Comparison of ENCODE assay signal across 19 mouse cellular contexts in genomic region chrX:13263356-13263755, GRCm38 (mm10). TPM values are rescaled to one million over a fixed set of nuclear protein-coding genes. Genes with fewer than 3 reads are reported as not detected.
DNase-seq lines count a peak whose midpoint lies in the region; ATAC-seq and TF ChIP-seq lines count a peak whose summit lies in the region.
"Had no signal": no experiment of that assay in that cellular context is flagged by ENCODE, and none has a peak within 500 bp of the region (broad histone marks: within the 10 kb centered on the region; RNA-seq: fewer than 3 reads in every experiment).

No protein-coding gene starts in this region.

- no peak for ATAC-seq in cerebellum, adult (ENCODE audit: insufficient number of reproducible peaks, low FRiP score, low TSS enrichment)
- ATAC-seq: CD4-positive, CD25-positive, alpha-beta regulatory T cell, adult 4 months; forebrain, embryonic 13.5 days; forebrain, embryonic 15.5 days; forebrain, postnatal 0 days had no signal

- H3K4me3 ChIP-seq in gastrocnemius, adult 2 months: no peak overlapping the region
- H3K4me3 ChIP-seq: embryonic facial prominence, embryonic 10.5 days; embryonic facial prominence, embryonic 12.5 days; forebrain, embryonic 13.5 days; forebrain, embryonic 15.5 days had no signal

- DNase-seq in gastrocnemius, adult 2 months: no peak
- no peak for DNase-seq in gastrocnemius, postnatal 14 days
- DNase-seq in Muller cell, postnatal 12 days (ENCODE audit: inconsistent ontology term): peak; percentile 18
- DNase-seq in brain, adult 2 months (ENCODE audit: low read depth, low spot score): peak; percentile 30
- DNase-seq: adrenal gland, adult 8-10 months; adrenal gland, postnatal 14 days; adrenal gland, postnatal 36 days; B cell, adult 2 months; cerebellum, adult 11-12 months; cerebellum, adult 9-10 months; cerebellum, postnatal 10 days; cerebellum, postnatal 25 days; forebrain, postnatal 0 days had no signal

- peak overlapping the region; percentile 66 for H3K27ac ChIP-seq in gastrocnemius, adult 2 months
- H3K27ac ChIP-seq: embryonic facial prominence, embryonic 10.5 days; embryonic facial prominence, embryonic 12.5 days; forebrain, embryonic 13.5 days; forebrain, embryonic 15.5 days had no signal

- no peak for TF ChIP-seq CTCF in gastrocnemius, adult 2 months (IDR thresholded peaks at IDR 0.05)

- intact Hi-C loops in gastrocnemius, adult 2 months (cut with DNase I): no loop called here
- intact Hi-C loops in gastrocnemius, postnatal 14 days (cut with DNase I; ENCODE audit: low total_unique reads): no loop called here

RNA-seq across cellular contexts. Expression of gene Ddx3x, which starts 17.4 kb away (rescaled TPM):
- 100 to 1,000 TPM; 138 to 199 TPM for total RNA-seq in gastrocnemius, adult 2 months (2021)
- total RNA-seq in gastrocnemius, postnatal 14 days (2021): 100 to 1,000 TPM in 1 of 2 experiments, 10 to 100 TPM in 1; 84.9 to 119 TPM

Comparison
In these comparisons a context has a peak if more than half of its experiments do, and no peak if none do; other contexts are left out.
1. DNase-seq: peak in Muller cell, postnatal 12 days (single experiment) and brain, adult 2 months (single experiment); none in gastrocnemius, adult 2 months (single experiment) and gastrocnemius, postnatal 14 days (single experiment).